Mouse (Mus musculus) forebrain, embryonic 12.5 days (tissue): ENCODE measurements at regions not wholly inside any gene's neighbourhood (a gene's known extent, or its start where the extent isn't known, plus 50 kb on each side); places are given as distances from the start of the nearest gene placed in this dataset.

Experiments used
- ATAC-seq: fragments of 200-750 bp; cut with Nextera tagmentation; 2 replicates; pipeline ENCODE4 v1.8.0; 2017; ENCODE audit warnings: moderate TSS enrichment; ENCODE audit not compliant: low FRiP score
- H3K27ac ChIP-seq: fragments of 300-500 bp; sonication (generic); 2 replicates; pipeline ENCODE4 v1.5.1; 2016; ENCODE audit warnings: mild to moderate bottlenecking
- H3K27me3 ChIP-seq: fragments of 300-500 bp; sonication (generic); 2 replicates; pipeline ENCODE4 v1.6.1; 2016; ENCODE audit warnings: mild to moderate bottlenecking
- H3K36me3 ChIP-seq: fragments of 300-500 bp; sonication (generic); replicated peaks from 2 replicates; pipeline ENCODE4 v1.6.1; 2016; ENCODE audit warnings: mild to moderate bottlenecking
- H3K4me1 ChIP-seq: fragments of 300-500 bp; sonication (generic); 2 replicates; pipeline ENCODE4 v1.6.1; 2016
- H3K4me2 ChIP-seq: fragments of 300-500 bp; sonication (generic); 2 replicates; pipeline ENCODE4 v1.6.1; 2016; ENCODE audit warnings: mild to moderate bottlenecking, moderate library complexity
- H3K4me3 ChIP-seq: fragments of 300-500 bp; sonication (generic); replicated peaks from 2 replicates; pipeline ENCODE4 v1.5.1; 2016; ENCODE audit warnings: mild to moderate bottlenecking
- H3K9ac ChIP-seq: fragments of 300-500 bp; sonication (generic); 2 replicates; pipeline ENCODE4 v1.6.1; 2016; ENCODE audit warnings: mild to moderate bottlenecking
- H3K9me3 ChIP-seq: fragments of 300-500 bp; sonication (generic); 2 replicates; pipeline ENCODE4 v1.6.1; 2016
- WGBS: fragments of 180-500 bp; shearing (Covaris S2); methylation state at CpG from one replicate; pipeline ENCODE4 v1.1.7; 2016; 5-methylcytosine and 5-hydroxymethylcytosine counted together

DNA sequence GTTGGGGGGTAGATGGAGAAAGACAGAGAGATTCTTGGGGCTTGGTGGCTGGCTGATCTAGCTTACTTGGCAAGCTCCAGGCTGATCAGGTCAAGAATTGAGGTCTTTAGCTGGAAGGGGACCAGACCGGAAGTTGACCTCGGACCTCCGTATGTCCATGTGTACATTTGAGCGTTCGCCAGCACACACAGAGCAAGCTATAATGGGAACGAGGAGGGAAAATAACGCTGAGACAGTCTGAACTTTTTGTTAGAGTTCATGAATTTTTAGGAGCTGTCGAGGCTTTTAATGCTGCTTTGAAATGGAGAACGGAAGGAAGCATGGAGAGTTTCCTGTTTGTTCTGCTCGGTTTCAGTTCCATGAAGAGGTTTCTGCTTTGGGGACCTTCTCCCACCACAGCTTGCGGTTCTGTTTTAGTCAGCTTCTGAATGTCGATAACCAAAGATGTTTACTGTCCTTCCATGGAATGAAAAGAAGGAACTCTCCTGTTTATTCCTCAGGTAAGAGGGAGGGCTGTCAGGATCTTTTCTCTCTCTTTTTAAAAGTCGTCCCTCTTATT, 226.0 kb upstream of the Pkn2 start:
- H3K4me3 ChIP-seq: no peak overlapping the region
- no peak overlapping the region for H3K4me2 ChIP-seq
- no peak overlapping the region for H3K27ac ChIP-seq
- no peaks in the 10 kb centered on the region for H3K36me3 ChIP-seq
- H3K9ac ChIP-seq: no peak overlapping the region
- H3K9me3 ChIP-seq: no peaks in the 10 kb centered on the region
- H3K27me3 ChIP-seq: no peaks in the 10 kb centered on the region
- H3K4me1 ChIP-seq: peaks cover 7% of the 10 kb centered on the region; the same call in 1 of the 2 replicates
- ATAC-seq: no peak
- 80% methylated on average over 13 of the region's 13 CpGs for WGBS

DNA sequence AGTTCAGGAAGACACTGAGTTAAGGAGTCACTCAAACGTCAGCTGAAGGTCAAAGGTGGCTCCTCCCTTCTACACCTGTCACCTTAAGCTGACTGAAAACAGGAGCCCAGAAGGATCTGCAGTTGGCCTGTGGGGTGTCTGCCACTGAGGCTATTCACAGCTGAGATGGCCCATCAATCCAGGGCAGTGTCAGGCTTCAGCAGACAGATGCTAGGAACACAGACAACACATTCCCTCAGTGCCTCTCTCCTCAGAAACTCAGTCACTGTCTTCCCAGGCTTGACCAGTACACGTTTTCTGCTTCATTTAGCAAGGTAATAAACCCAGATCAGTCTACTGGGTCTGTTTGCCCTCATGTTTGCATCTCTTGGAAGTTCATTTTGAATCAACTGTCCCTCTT, 222.9 kb upstream of the Pkn2 start:
- Histone ChIP-seq H3K27me3 (no peaks in the 10 kb centered on the region; the same call in 1 of the 2 replicates), H3K27ac (no peak overlapping the region), H3K4me2 (no peak overlapping the region), H3K4me1 (peaks cover 15% of the 10 kb centered on the region; the same call in 1 of the 2 replicates), H3K4me3 (no peak overlapping the region), H3K36me3 (no peaks in the 10 kb centered on the region), H3K9me3 (no peaks in the 10 kb centered on the region), H3K9ac (no peak overlapping the region)
- ATAC-seq: no peak
- WGBS: 44% methylated on average over 2 of the region's 2 CpGs

DNA sequence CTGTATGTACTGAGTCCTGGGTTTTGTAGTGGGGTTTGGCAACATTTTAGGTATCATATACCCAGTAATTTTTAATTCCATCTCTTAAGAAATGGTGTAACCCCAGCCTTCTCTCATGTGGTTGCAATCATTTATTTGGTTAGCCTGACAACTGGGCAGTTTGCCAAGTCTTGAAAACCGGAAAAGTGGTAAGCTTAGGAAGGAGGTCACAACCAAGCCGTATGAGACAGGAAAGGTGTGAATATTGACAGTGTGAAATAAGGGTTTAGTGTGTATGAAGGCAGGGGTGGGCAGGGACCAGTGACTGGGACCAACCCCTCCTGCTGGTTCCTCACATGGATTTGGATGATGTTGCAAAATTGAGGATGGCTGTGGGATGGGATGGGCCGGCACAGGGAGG, 221.5 kb upstream of the Pkn2 start:
- peaks cover 15% of the 10 kb centered on the region; the same call in 1 of the 2 replicates for H3K4me1 ChIP-seq
- no peaks in the 10 kb centered on the region; the same call in 1 of the 2 replicates for H3K27me3 ChIP-seq
- no peaks in the 10 kb centered on the region for H3K9me3 ChIP-seq
- no peak; the same call in 1 of the 2 replicates for ATAC-seq
- H3K36me3 ChIP-seq: no peaks in the 10 kb centered on the region
- WGBS: 26% methylated on average over 3 of the region's 3 CpGs
- no peak overlapping the region for H3K4me2 ChIP-seq
- H3K9ac ChIP-seq: no peak overlapping the region
- no peak overlapping the region for H3K27ac ChIP-seq
- no peak overlapping the region for H3K4me3 ChIP-seq

DNA sequence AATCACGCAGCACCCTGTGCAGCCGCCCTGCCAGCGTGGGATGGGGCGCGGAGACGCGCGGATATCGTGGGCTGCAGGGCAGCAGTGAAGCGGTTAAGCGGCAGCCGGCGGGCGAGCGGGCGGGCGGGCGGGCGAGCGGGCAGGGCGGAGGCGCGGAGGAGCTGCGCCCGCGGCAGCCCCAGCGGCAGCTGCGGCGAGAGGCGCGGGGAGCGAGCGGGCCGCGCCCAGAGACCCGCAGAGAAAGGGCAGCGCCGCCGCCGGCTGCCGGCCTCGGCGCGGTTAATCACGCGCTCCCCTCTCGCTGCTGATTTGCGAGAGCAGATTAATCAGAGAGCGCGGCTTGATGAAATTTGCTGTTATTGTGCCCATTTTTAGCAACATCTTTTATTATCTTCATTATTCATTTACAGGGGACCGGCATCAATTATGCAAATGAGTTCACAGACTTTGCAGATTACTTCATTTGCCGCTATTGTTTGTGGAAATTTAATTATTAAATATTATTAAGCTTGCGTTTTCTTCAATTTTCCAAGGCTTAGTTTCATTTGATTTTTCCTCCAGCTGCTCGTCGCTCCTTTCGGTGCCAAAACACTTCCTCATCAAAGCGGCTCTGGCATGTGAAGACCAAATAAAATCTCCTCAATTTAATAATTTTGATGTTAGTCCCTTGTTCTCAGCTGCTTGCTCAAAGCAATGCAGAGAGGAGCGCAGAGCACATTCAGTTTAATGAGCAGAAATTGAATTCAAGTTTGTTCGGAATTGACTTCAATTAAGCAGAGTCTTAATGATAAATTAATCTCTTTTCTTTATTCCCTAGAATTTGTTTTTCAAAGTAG, 219.2 kb upstream of the Pkn2 start:
- peak overlapping the region; percentile 86 for H3K27ac ChIP-seq
- peaks cover 15% of the 10 kb centered on the region; the same call in 1 of the 2 replicates for H3K4me1 ChIP-seq
- no peaks in the 10 kb centered on the region for H3K9me3 ChIP-seq
- ATAC-seq: peak; percentile 87
- peak overlapping the region; percentile 44 for H3K4me3 ChIP-seq
- H3K36me3 ChIP-seq: no peaks in the 10 kb centered on the region
- WGBS: 2% methylated on average over 35 of the region's 59 CpGs
- no peaks in the 10 kb centered on the region; the same call in 1 of the 2 replicates for H3K27me3 ChIP-seq
- H3K9ac ChIP-seq: peak overlapping the region; percentile 65
- H3K4me2 ChIP-seq: peak overlapping the region; percentile 69

DNA sequence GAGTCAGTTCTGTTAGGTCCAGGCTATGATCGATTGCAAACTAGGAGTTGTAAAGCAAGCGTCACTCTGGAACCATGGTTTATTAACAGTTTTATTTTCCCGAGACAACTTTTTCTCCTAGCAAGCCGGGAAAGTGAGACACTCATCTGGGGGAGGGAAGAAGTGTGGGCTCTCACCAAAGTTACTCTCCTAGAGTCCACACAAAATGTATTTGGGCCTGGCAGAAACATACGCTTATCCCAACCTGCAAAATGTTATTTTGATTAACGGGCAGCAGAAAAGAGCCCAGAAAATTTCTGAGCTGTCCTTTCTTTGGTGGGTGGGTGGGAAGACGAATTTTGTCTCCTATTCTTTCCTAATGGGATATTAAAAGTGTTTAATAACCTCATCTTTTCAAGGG, 218.4 kb upstream of the Pkn2 start:
- peak overlapping the region; percentile 86 for H3K27ac ChIP-seq
- no peak overlapping the region for H3K9ac ChIP-seq
- peaks cover 15% of the 10 kb centered on the region; the same call in 1 of the 2 replicates for H3K4me1 ChIP-seq
- ATAC-seq: no peak
- no peak overlapping the region for H3K4me3 ChIP-seq
- H3K36me3 ChIP-seq: no peaks in the 10 kb centered on the region
- H3K9me3 ChIP-seq: no peaks in the 10 kb centered on the region
- peak overlapping the region; percentile 69 for H3K4me2 ChIP-seq
- no peaks in the 10 kb centered on the region; the same call in 1 of the 2 replicates for H3K27me3 ChIP-seq
- 63% methylated on average over 7 of the region's 7 CpGs for WGBS

DNA sequence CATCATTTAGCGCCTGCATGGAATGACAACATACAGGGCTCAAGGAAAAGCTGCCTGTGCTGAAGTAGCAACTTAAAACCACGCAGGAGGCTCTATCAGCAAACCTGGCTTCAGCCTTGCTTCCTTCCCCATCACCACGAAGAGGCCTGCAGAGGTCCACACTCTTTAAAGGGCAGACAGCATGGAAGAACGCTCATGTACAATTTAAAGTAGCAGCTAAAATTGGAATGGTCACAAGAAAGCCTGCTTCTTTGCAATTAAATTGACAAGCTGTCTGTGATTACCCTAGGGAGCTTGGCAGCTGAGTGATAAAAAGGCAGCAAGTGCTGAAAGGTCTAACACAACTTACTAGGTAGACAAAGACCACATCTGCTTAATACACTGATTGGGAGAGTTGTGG, 210.4 kb upstream of the Pkn2 start:
- no peak overlapping the region for H3K9ac ChIP-seq
- no peak overlapping the region for H3K27ac ChIP-seq
- H3K4me2 ChIP-seq: no peak overlapping the region
- peaks cover 6% of the 10 kb centered on the region for H3K4me1 ChIP-seq
- 48% methylated on average over 4 of the region's 4 CpGs for WGBS
- no peak overlapping the region for H3K4me3 ChIP-seq
- no peaks in the 10 kb centered on the region for H3K36me3 ChIP-seq
- no peaks in the 10 kb centered on the region for H3K27me3 ChIP-seq
- ATAC-seq: peak; percentile 41; the same call in 1 of the 2 replicates
- no peaks in the 10 kb centered on the region for H3K9me3 ChIP-seq

DNA sequence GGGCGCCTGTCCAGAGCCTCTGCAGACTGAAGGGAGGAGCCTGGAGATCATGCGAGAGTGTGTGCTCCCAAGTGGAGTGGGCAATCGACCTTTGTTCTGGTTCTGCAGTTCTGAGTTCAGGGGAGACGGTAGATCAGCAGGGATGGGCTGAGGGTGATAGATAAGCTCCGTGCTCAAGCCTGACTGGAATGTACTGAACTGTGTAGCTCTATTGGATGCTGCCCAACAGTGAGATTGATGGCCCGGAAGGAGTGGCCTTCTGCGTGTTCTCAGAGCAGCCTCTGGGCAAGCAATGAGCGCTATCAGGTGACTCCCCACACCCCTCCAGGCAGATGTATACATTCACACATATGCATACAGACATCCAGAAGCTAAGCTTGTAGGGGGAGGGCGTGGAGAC, 209.1 kb upstream of the Pkn2 start:
- ATAC-seq: no peak
- H3K27me3 ChIP-seq: no peaks in the 10 kb centered on the region
- WGBS: 74% methylated on average over 9 of the region's 9 CpGs
- no peak overlapping the region for H3K9ac ChIP-seq
- peaks cover 6% of the 10 kb centered on the region for H3K4me1 ChIP-seq
- H3K36me3 ChIP-seq: no peaks in the 10 kb centered on the region
- no peak overlapping the region for H3K4me3 ChIP-seq
- no peak overlapping the region for H3K27ac ChIP-seq
- H3K4me2 ChIP-seq: no peak overlapping the region
- H3K9me3 ChIP-seq: no peaks in the 10 kb centered on the region

DNA sequence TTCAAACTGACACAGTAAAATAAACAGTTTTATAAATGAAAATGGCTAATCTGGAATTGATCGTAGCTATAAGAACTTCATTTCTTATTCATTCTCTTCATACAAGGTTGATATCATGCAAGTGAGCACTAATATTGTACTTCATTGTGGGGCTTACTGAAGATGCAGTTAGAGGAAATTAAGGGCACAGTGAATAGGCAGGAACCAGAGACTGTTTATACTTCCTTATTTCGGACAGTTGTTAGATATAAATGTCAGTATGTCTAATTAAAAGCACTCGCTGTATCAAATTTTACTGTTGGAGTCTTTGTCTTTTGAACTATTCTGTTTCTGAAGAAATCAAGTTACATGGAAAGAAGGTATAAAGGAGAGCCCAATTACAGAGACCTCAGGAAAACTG, 208.5 kb upstream of the Pkn2 start:
- Histone ChIP-seq H3K27ac (no peak overlapping the region), H3K9ac (no peak overlapping the region), H3K4me3 (no peak overlapping the region), H3K27me3 (no peaks in the 10 kb centered on the region), H3K4me1 (peaks cover 6% of the 10 kb centered on the region), H3K9me3 (no peaks in the 10 kb centered on the region), H3K4me2 (no peak overlapping the region), H3K36me3 (no peaks in the 10 kb centered on the region)
- 93% methylated on average over 3 of the region's 3 CpGs for WGBS
- ATAC-seq: no peak

DNA sequence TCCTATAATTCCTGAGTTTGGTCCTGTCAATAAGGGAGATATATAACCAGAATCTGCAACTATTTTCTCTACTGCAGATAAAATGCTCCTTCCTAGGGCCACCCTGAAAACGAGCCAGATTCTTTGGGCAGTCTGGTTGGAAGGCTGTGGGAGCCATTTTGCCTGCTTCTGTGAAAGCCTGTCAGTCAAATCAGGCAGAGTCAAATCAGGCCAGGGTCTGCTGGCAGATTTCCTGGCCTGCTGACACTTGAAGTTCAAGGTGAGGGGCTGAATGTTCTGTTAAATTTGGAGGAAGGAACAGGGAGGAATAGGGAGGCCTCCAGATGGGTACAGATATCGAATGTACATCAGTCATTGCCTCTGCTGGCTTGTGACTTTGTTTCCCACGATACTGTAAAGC, 206.0 kb upstream of the Pkn2 start:
- Histone ChIP-seq H3K4me2 (no peak overlapping the region), H3K36me3 (no peaks in the 10 kb centered on the region), H3K27me3 (no peaks in the 10 kb centered on the region), H3K9me3 (no peaks in the 10 kb centered on the region), H3K4me1 (peaks cover 9% of the 10 kb centered on the region), H3K9ac (no peak overlapping the region), H3K27ac (no peak overlapping the region), H3K4me3 (no peak overlapping the region)
- 75% methylated on average over 3 of the region's 3 CpGs for WGBS
- no peak for ATAC-seq

DNA sequence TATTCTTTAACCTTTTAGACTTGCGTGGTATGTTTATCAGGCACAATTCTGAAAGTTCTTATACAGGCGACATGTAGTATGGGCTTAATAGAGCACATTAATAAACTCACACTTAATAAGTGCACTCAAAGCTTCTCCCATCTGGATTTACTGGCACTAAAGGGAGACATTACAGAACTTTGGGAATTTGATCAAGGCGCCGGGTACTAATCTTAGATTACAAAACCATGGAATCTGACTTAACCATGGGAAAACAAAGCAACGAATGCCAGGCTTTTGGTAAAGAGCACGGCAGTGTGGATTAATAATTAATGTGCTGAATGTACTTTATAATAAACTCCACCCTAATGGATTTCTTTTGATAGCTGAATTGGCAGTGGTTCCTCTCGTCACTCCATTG, 196.5 kb upstream of the Pkn2 start:
- H3K4me2 ChIP-seq: no peak overlapping the region
- no peak for ATAC-seq
- H3K27me3 ChIP-seq: no peaks in the 10 kb centered on the region
- no peaks in the 10 kb centered on the region for H3K4me1 ChIP-seq
- no peak overlapping the region for H3K9ac ChIP-seq
- no peaks in the 10 kb centered on the region for H3K9me3 ChIP-seq
- no peaks in the 10 kb centered on the region for H3K36me3 ChIP-seq
- no peak overlapping the region for H3K4me3 ChIP-seq
- H3K27ac ChIP-seq: no peak overlapping the region
- 84% methylated on average over 7 of the region's 7 CpGs for WGBS

DNA sequence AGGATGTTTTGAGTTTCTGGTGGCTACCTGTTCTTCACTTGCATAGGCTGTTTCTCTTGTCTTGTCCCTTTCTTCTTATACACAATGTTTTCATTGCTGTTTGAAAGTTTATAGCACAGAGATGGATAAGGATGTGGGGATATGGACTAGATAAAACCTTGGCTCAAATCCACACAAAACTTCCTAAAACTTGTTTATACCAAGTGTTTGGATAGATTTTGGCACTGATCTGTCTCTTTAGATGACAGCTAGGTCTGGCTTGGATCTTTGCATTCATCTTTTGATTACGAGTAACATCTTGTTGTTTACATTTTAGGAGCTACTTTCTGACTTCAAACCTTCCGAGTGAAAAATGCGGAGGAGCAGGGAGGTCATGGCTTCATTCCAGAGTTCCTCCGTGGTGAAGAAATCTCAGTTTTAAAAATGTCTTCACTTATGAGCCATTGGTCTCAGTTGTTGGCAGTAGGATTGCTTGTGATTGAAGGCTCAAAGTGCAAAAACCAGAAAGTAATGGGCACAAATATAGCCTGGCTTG, 190.1 kb upstream of the Pkn2 start:
- no peaks in the 10 kb centered on the region for H3K4me1 ChIP-seq
- no peak overlapping the region for H3K4me3 ChIP-seq
- WGBS: 89% methylated on average over 4 of the region's 4 CpGs

DNA sequence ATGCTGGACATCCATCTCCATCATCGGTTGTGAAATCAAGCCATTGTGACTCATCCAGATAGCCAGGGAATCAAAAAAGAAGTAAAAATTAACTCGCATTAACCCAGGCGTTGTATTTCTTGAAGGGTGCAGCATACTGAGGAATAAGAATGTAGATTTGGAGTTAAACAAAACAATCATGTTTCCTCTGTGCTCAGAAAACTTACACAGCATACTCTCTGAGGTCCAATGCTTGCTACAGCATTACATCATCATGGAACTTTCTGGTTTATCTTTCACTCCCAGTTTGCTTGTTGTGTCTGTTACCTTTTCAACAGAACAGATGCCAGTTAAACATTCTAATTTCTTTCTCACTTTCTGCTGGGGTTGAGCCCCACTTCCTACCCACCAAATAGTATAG, 173.1 kb upstream of the Pkn2 start:
- Histone ChIP-seq H3K27me3 (no peaks in the 10 kb centered on the region), H3K36me3 (no peaks in the 10 kb centered on the region), H3K9me3 (no peaks in the 10 kb centered on the region), H3K4me2 (no peak overlapping the region), H3K27ac (no peak overlapping the region), H3K9ac (no peak overlapping the region), H3K4me3 (no peak overlapping the region), H3K4me1 (no peaks in the 10 kb centered on the region)
- ATAC-seq: no peak
- 92% methylated on average over 3 of the region's 3 CpGs for WGBS

More for the DNA sequence above, 190.1 kb upstream of the Pkn2 start:
- no peaks in the 10 kb centered on the region for H3K27me3 ChIP-seq
- no peak overlapping the region for H3K9ac ChIP-seq
- H3K36me3 ChIP-seq: no peaks in the 10 kb centered on the region
- no peak overlapping the region for H3K27ac ChIP-seq
- no peak overlapping the region for H3K4me2 ChIP-seq
- no peak for ATAC-seq
- H3K9me3 ChIP-seq: no peaks in the 10 kb centered on the region
